Mouse (Mus musculus) lung, embryonic 16.5 days (tissue): Measurements from ENCODE around the gene Erich6b. TPM values are rescaled to one million over a fixed set of nuclear protein-coding genes. Genes with fewer than 3 reads are reported as not detected.

Source experiments
- polyA plus RNA-seq: library from polyadenylated mRNA; unstranded; fragments of >200 nt; fragmentation: Nextera tagmentation; extraction: Ambion mirVana; gene quantifications from 2 replicates; pipeline ENCODE4 v1.2.1, GENCODE M21; 2015

Erich6b gene
- polyA plus RNA-seq, 1 experiment from 2014 or later = not detected

Other genes starting within 250 kb of the Erich6b start
- 0.05 TPM in 1 of 2 replicates, not detected in the other for gene Siah3, start 186.3 kb upstream of the Erich6b start, polyA plus RNA-seq
- gene Spert, start 49.1 kb upstream of the Erich6b start, polyA plus RNA-seq = not detected in 2 replicates
- 19.9 and 21.0 TPM in 2 replicates for gene Cog3, start 112.3 kb downstream of the Erich6b start, polyA plus RNA-seq
- 3.3 and 3.5 TPM in 2 replicates for gene Slc25a30, start 144.8 kb downstream of the Erich6b start, polyA plus RNA-seq
- 979 and 987 TPM in 2 replicates for gene Tpt1, start 202.8 kb downstream of the Erich6b start, polyA plus RNA-seq